Mouse (Mus musculus): ENCODE data around the gene Lmod1. TPM values are rescaled to one million over a fixed set of nuclear protein-coding genes. Genes with fewer than 3 reads are reported as not detected.

Gene Lmod1
- total and polyA plus RNA-seq, 3 experiments, result not detected

DNA sequence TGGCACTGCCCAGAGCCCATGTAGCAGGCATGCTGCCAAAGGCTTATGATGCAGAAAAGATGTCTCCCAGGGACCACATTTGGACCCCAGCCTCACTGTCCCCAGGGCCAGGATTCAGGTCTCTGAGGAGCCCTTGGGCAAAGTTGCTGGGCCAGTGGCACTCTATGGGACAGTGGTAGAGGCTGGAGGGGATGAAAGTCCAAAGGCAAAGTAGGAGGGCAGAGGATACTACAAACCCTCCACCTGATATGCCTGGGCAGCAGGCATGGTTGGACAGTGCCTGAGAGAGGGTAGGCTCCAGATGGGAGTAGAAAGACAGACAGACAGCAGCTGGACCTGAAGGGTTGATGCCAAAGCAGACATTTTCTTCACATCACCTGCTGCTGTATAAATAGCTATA, 41.8 kb downstream of the Lmod1 start:
- H3K9me3 ChIP-seq (replicated peaks; ENCODE audit: low read length), result peaks cover 6% of the 10 kb centered on the region
- no peaks in the 10 kb centered on the region for H3K79me2 ChIP-seq (replicated peaks; ENCODE audit: control insufficient read depth, extremely low read depth, insufficient read depth, poor library complexity, severe bottlenecking)
- no peak for DNase-seq (ENCODE audit: extremely low read depth)
- H3K36me3 ChIP-seq (replicated peaks in 1 of 2; ENCODE audit: control insufficient read depth in 1 of 2, insufficient read depth in 1 of 2, low read length in 1 of 2), result no peaks in the 10 kb centered on the region
- H3K27me3 ChIP-seq (replicated peaks), result no peaks in the 10 kb centered on the region
- dilution Hi-C loops (cut with MboI; ENCODE audit: extremely low pct_ligation_motif_present, extremely low pct_unique_long_range_greater_than_20kb, low sequenced_read_pairs) (no loop called here), in situ Hi-C loops (cut with MboI; ENCODE audit: low pct_ligation_motif_present, low pct_unique_long_range_greater_than_20kb, low sequenced_read_pairs) (no loop called here)
- no peak for TF ChIP-seq E2F4 (IDR thresholded peaks at IDR 0.05; ENCODE audit: insufficient replicate concordance, low read depth, low read length)
- no peak for TF ChIP-seq BHLHE40 (IDR thresholded peaks at IDR 0.05; ENCODE audit: low read depth, low read length)
- no peak for TF ChIP-seq TBP (conservative IDR thresholded peaks at IDR 0.05; ENCODE audit: low read depth, low read length)
- no peak for TF ChIP-seq EP300 (IDR thresholded peaks at IDR 0.05; ENCODE audit: low read length)
- TF ChIP-seq POLR2AphosphoS2 (IDR thresholded peaks at IDR 0.05; ENCODE audit: low read depth, low read length), result no peak
- TF ChIP-seq JUND (conservative IDR thresholded peaks at IDR 0.05; ENCODE audit: low read depth, low read length), result no peak
- TF ChIP-seq ZNF384 (IDR thresholded peaks at IDR 0.05; ENCODE audit: low read depth, low read length), result no peak
- no peak for TF ChIP-seq ZC3H11A (IDR thresholded peaks at IDR 0.05; ENCODE audit: low read depth, low read length)
- TF ChIP-seq UBTF (IDR thresholded peaks at IDR 0.05; ENCODE audit: low read depth, low read length), result no peak
- TF ChIP-seq GABPA (IDR thresholded peaks at IDR 0.05; ENCODE audit: insufficient replicate concordance, low read depth, low read length), result no peak
- TF ChIP-seq RCOR1 (conservative IDR thresholded peaks at IDR 0.05; ENCODE audit: low read depth, low read length), result no peak
- TF ChIP-seq RAD21 (IDR thresholded peaks at IDR 0.05; ENCODE audit: low read depth, low read length), result no peak
- TF ChIP-seq IRF4 (IDR thresholded peaks at IDR 0.05; ENCODE audit: low read depth, low read length), result no peak
- TF ChIP-seq SMC3 (IDR thresholded peaks at IDR 0.05; ENCODE audit: low read depth, low read length), result no peak
- no peak for TF ChIP-seq POLR2A (IDR thresholded peaks at IDR 0.05; ENCODE audit: low read depth, low read length)
- TF ChIP-seq CHD2 (IDR thresholded peaks at IDR 0.05; ENCODE audit: low read length), result no peak
- TF ChIP-seq NELFE (IDR thresholded peaks at IDR 0.05; ENCODE audit: low read depth, low read length), result no peak
- no peak for TF ChIP-seq MAZ (IDR thresholded peaks at IDR 0.05; ENCODE audit: low read depth, low read length)
- TF ChIP-seq HCFC1 (IDR thresholded peaks at IDR 0.05; ENCODE audit: low read depth, low read length), result no peak
- no peak overlapping the region for H3K4me3 ChIP-seq (replicated peaks in 1 of 3; ENCODE audit: low read depth in 2 of 3, low read length in 2 of 3, poor library complexity in 1 of 3)
- H3K4me1 ChIP-seq (ENCODE audit: control insufficient read depth in 1 of 2, insufficient read depth in 2 of 2), result peaks cover 2 to 12% of the 10 kb centered on the region in 2 experiments; a peak in 3 of 4 replicates
- H3K9ac ChIP-seq (ENCODE audit: insufficient read depth, low read depth), result no peak overlapping the region
- no peak overlapping the region for H3K27ac ChIP-seq (ENCODE audit: insufficient read depth, low read depth)
- H3K4me2 ChIP-seq (ENCODE audit: insufficient read depth, low read depth, poor library complexity, severe bottlenecking), result no peak overlapping the region

DNA sequence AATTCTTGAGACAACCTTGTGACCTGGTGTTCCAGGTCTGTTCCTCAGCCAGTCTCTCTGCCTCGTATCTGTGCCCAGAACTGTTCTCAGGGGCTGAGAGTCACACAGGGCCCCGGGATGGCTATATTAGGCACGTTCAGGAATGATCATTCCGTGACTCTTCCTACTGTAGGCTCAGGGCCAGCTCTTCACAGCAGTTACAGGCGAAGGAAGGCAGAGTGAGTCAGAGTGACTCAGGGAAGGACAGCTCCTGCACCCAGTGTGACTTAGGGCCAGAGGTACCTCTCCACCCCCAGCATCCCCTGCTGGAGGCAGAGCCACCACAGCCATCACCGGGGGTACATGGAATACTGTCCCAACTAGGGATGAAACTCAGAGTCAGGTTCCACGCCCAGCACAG, 42.4 kb downstream of the Lmod1 start:
- H3K27me3 ChIP-seq (replicated peaks), result no peaks in the 10 kb centered on the region
- no peaks in the 10 kb centered on the region for H3K79me2 ChIP-seq (replicated peaks; ENCODE audit: control insufficient read depth, extremely low read depth, insufficient read depth, poor library complexity, severe bottlenecking)
- in situ Hi-C loops (cut with MboI; ENCODE audit: low pct_ligation_motif_present, low pct_unique_long_range_greater_than_20kb, low sequenced_read_pairs) (no loop called here), dilution Hi-C loops (cut with MboI; ENCODE audit: extremely low pct_ligation_motif_present, extremely low pct_unique_long_range_greater_than_20kb, low sequenced_read_pairs) (no loop called here)
- no peaks in the 10 kb centered on the region for H3K36me3 ChIP-seq (replicated peaks in 1 of 2; ENCODE audit: control insufficient read depth in 1 of 2, insufficient read depth in 1 of 2, low read length in 1 of 2)
- H3K9me3 ChIP-seq (replicated peaks; ENCODE audit: low read length), result peaks cover 2% of the 10 kb centered on the region
- H3K27ac ChIP-seq (ENCODE audit: insufficient read depth, low read depth), result no peak overlapping the region
- H3K4me3 ChIP-seq (replicated peaks in 1 of 3; ENCODE audit: low read depth in 2 of 3, low read length in 2 of 3, poor library complexity in 1 of 3), result no peak overlapping the region
- no peak overlapping the region for H3K9ac ChIP-seq (ENCODE audit: insufficient read depth, low read depth)
- DNase-seq (ENCODE audit: extremely low read depth), result no peak
- no peak for TF ChIP-seq IRF4 (IDR thresholded peaks at IDR 0.05; ENCODE audit: low read depth, low read length)
- H3K4me2 ChIP-seq (ENCODE audit: insufficient read depth, low read depth, poor library complexity, severe bottlenecking), result no peak overlapping the region
- H3K4me1 ChIP-seq (ENCODE audit: control insufficient read depth in 1 of 2, insufficient read depth in 2 of 2), result peaks cover 2 to 12% of the 10 kb centered on the region in 2 experiments; a peak in 3 of 4 replicates

Data from CH12.LX (cell line).